Mouse (Mus musculus) MEL (cell line): Measurements from ENCODE around the gene Tbx19.

Source experiments
- CTCF ChIP-seq, 3 experiments: IDR thresholded peaks in 2 of 3; conservative IDR thresholded peaks in 1 of 3; 2 replicates each; pipeline ENCODE4 v1.5.1; 2011 to 2012; ENCODE audit warnings: low read length in 3 of 3, low read depth in 2 of 3, mild to moderate bottlenecking in 2 of 3, improper control_type of control experiment in 1 of 3, inconsistent platforms in 1 of 3, mixed read lengths in 1 of 3, moderate library complexity in 1 of 3; ENCODE audit not compliant: control insufficient read depth in 1 of 3, insufficient read depth in 1 of 3, poor library complexity in 1 of 3, severe bottlenecking in 1 of 3
- E2F4 ChIP-seq: IDR thresholded peaks from 2 replicates; pipeline ENCODE4 v1.6.1; 2011; ENCODE audit warnings: low read depth, low read length, improper control_type of control experiment, borderline replicate concordance
- EP300 ChIP-seq, 2 experiments: IDR thresholded peaks; 2 replicates each; pipeline ENCODE4 v1.6.1; 2011; ENCODE audit warnings: improper control_type of control experiment in 2 of 2, low read length in 2 of 2, low read depth in 1 of 2, mild to moderate bottlenecking in 1 of 2
- GATA1 ChIP-seq: IDR thresholded peaks from 2 replicates; pipeline ENCODE4 v1.6.1; 2011; ENCODE audit warnings: low read depth, low read length, improper control_type of control experiment
- HCFC1 ChIP-seq: IDR thresholded peaks from 2 replicates; pipeline ENCODE4 v1.6.1; 2012; ENCODE audit warnings: low read depth, mild to moderate bottlenecking, inconsistent platforms, low read length, improper control_type of control experiment, moderate library complexity
- MAX ChIP-seq: IDR thresholded peaks from 2 replicates; pipeline ENCODE4 v1.6.1; 2011; ENCODE audit warnings: low read length, improper control_type of control experiment
- POLR2A ChIP-seq, 2 experiments: IDR thresholded peaks; 2 replicates each; pipeline ENCODE4 v1.6.1; 2011 to 2012; ENCODE audit warnings: low read length in 2 of 2, mild to moderate bottlenecking in 2 of 2, control low read depth in 1 of 2, improper control_type of control experiment in 1 of 2, low read depth in 1 of 2, moderate library complexity in 1 of 2; ENCODE audit not compliant: control insufficient read depth in 1 of 2, insufficient read depth in 1 of 2, poor library complexity in 1 of 2
- RAD21 ChIP-seq: IDR thresholded peaks from 2 replicates; pipeline ENCODE4 v1.6.1; 2011; ENCODE audit warnings: mild to moderate bottlenecking, low read depth, low read length, improper control_type of control experiment
- TAL1 ChIP-seq: IDR thresholded peaks from 2 replicates; pipeline ENCODE4 v1.6.1; 2012; ENCODE audit warnings: mild to moderate bottlenecking, inconsistent platforms, low read length, moderate library complexity, mixed read lengths
- TCF12 ChIP-seq: IDR thresholded peaks from 2 replicates; pipeline ENCODE4 v1.6.1; 2014; ENCODE audit warnings: low read depth, mild to moderate bottlenecking, inconsistent platforms, low read length, improper control_type of control experiment, moderate library complexity
- ZC3H11A ChIP-seq: IDR thresholded peaks from 2 replicates; pipeline ENCODE4 v1.6.1; 2012; ENCODE audit warnings: low read depth, mild to moderate bottlenecking, inconsistent platforms, low read length, improper control_type of control experiment
- ZKSCAN1 ChIP-seq: IDR thresholded peaks from 2 replicates; pipeline ENCODE4 v1.6.1; 2012; ENCODE audit warnings: low read depth, mild to moderate bottlenecking, inconsistent platforms, low read length, improper control_type of control experiment, moderate library complexity
- ZMIZ1 ChIP-seq: IDR thresholded peaks from 2 replicates; pipeline ENCODE4 v1.6.1; 2012; ENCODE audit warnings: low read depth, mild to moderate bottlenecking, inconsistent platforms, low read length, improper control_type of control experiment, moderate library complexity

GRCm38 (mm10) chr1:165191611-165192010 is 31.0 kb upstream of the Tbx19 start:
- TF ChIP-seq GATA1: no peak
- no peak for TF ChIP-seq CTCF (IDR thresholded peaks at IDR 0.05 in 2 of 3, conservative IDR thresholded peaks at IDR 0.05 in 1 of 3; ENCODE audit: control insufficient read depth in 1 of 3, insufficient read depth in 1 of 3, low read depth in 2 of 3, low read length in 3 of 3, poor library complexity in 1 of 3, severe bottlenecking in 1 of 3)
- no peak for TF ChIP-seq ZKSCAN1
- TF ChIP-seq ZC3H11A: no peak
- TF ChIP-seq HCFC1: no peak
- no peak for TF ChIP-seq RAD21
- TF ChIP-seq TCF12: no peak
- TF ChIP-seq POLR2A (IDR thresholded peaks at IDR 0.05; ENCODE audit: control insufficient read depth in 1 of 2, insufficient read depth in 1 of 2, low read depth in 1 of 2, low read length in 2 of 2, poor library complexity in 1 of 2): no peak
- TF ChIP-seq MAX: no peak
- no peak for TF ChIP-seq TAL1
- no peak for TF ChIP-seq E2F4
- no peak for TF ChIP-seq ZMIZ1
- no peak for TF ChIP-seq EP300 (IDR thresholded peaks at IDR 0.05; ENCODE audit: low read depth in 1 of 2, low read length in 2 of 2)
